Mouse (Mus musculus): ENCODE results near the gene Rnf121.
A peak's percentile ranks its signal among the peaks of the same experiment; 100 is the strongest.

Gene Rnf121

GRCm38 (mm10) chr7:101999461-102000151 is 65.7 kb downstream of the Rnf121 start:
- DNase-seq (ENCODE audit: low spot score): peak; percentile 3

- peak; percentile 86 for DNase-seq (ENCODE audit: low spot score)
These were observed 66.9 kb downstream of the Rnf121 start for GRCm38 (mm10) chr7:101998194-101998927.

- DNase-seq (ENCODE audit: low spot score): peak; percentile 1
These were observed 71.0 kb downstream of the Rnf121 start for GRCm38 (mm10) chr7:101994241-101994640.

- DNase-seq (ENCODE audit: low spot score): no peak
These were observed 80.2 kb downstream of the Rnf121 start for GRCm38 (mm10) chr7:101985081-101985480.

- no peak for DNase-seq (ENCODE audit: low spot score)
These were observed 82.5 kb downstream of the Rnf121 start for GRCm38 (mm10) chr7:101982735-101983134.

GRCm38 (mm10) chr7:101974505-101974904 is 90.8 kb downstream of the Rnf121 start:
- peak; percentile 19 for DNase-seq (ENCODE audit: low spot score)

- DNase-seq (ENCODE audit: low spot score): peak; percentile 73
These were observed 91.5 kb downstream of the Rnf121 start for GRCm38 (mm10) chr7:101973730-101974129.

GRCm38 (mm10) chr7:101971721-101972120 is 93.5 kb downstream of the Rnf121 start:
- no peak for DNase-seq (ENCODE audit: low spot score)

- peak; percentile 79 for DNase-seq (ENCODE audit: low spot score)
These were observed 94.3 kb downstream of the Rnf121 start for GRCm38 (mm10) chr7:101970821-101971461.

GRCm38 (mm10) chr7:101970429-101970775 is 94.9 kb downstream of the Rnf121 start:
- peak; percentile 84 for DNase-seq (ENCODE audit: low spot score)

GRCm38 (mm10) chr7:101969694-101970428 is 95.4 kb downstream of the Rnf121 start:
- DNase-seq (ENCODE audit: low spot score): peak; percentile 86
